Mouse (Mus musculus) heart, embryonic 11.5 days (tissue): ENCODE data around the gene Peak1. TPM values are rescaled to one million over a fixed set of nuclear protein-coding genes. Genes with fewer than 3 reads are reported as not detected.
"Not testable (repeated sequence)": the region's sequence is repeated elsewhere in the genome, so short reads cannot be mapped to it uniquely, and the experiment has no call there.

Experiments
- ATAC-seq: fragments of 200-750 bp; cut with Nextera tagmentation; replicated peaks from 2 replicates; pipeline ENCODE4 v1.8.0; 2017; ENCODE audit warnings: moderate library complexity; ENCODE audit not compliant: insufficient number of reproducible peaks, low FRiP score, low TSS enrichment
- H3K27ac ChIP-seq: fragments of 300-500 bp; sonication (generic); 2 replicates; pipeline ENCODE4 v1.5.1; 2014; ENCODE audit warnings: mild to moderate bottlenecking, low read depth, low read length
- H3K27me3 ChIP-seq: fragments of 300-500 bp; sonication (generic); 2 replicates; pipeline ENCODE4 v1.6.1; 2014; ENCODE audit warnings: mild to moderate bottlenecking, low read length, mixed read lengths; ENCODE audit not compliant: control insufficient read depth, insufficient read depth
- H3K36me3 ChIP-seq: fragments of 300-500 bp; sonication (generic); 2 replicates; pipeline ENCODE4 v1.6.1; 2014; ENCODE audit warnings: mild to moderate bottlenecking, low read length, moderate library complexity, mixed read lengths; ENCODE audit not compliant: control insufficient read depth, insufficient read depth
- H3K4me1 ChIP-seq: fragments of 300-500 bp; sonication (generic); 2 replicates; pipeline ENCODE4 v1.6.1; 2014; ENCODE audit warnings: low read length; ENCODE audit not compliant: control insufficient read depth, insufficient read depth
- H3K4me2 ChIP-seq: fragments of 300-500 bp; sonication (generic); 2 replicates; pipeline ENCODE4 v1.6.1; 2014; ENCODE audit warnings: mild to moderate bottlenecking, moderate library complexity
- H3K4me3 ChIP-seq: fragments of 300-500 bp; sonication (generic); 2 replicates; pipeline ENCODE4 v1.5.1; 2014; ENCODE audit warnings: low read depth, low read length
- H3K9ac ChIP-seq: fragments of 300-500 bp; sonication (generic); 2 replicates; pipeline ENCODE4 v1.6.1; 2014; ENCODE audit warnings: mild to moderate bottlenecking, low read depth, low read length, moderate library complexity
- H3K9me3 ChIP-seq: fragments of 300-500 bp; sonication (generic); replicated peaks from 2 replicates; pipeline ENCODE4 v1.6.1; 2016; ENCODE audit warnings: low read length; ENCODE audit not compliant: control insufficient read depth
- WGBS: fragments of 180-500 bp; shearing (Covaris S2); extraction: QIAGEN DNeasy Blood & Tissue Kit; methylation state at CpG from one replicate; pipeline ENCODE4 v1.1.7; 2014; ENCODE audit not compliant: insufficient replicate concordance; 5-methylcytosine and 5-hydroxymethylcytosine counted together
- polyA plus RNA-seq: library from polyadenylated mRNA; unstranded; fragments of >200 nt; fragmentation: Nextera tagmentation; extraction: Ambion mirVana; gene quantifications from 2 replicates; pipeline ENCODE4 v1.2.1, GENCODE M21; 2014

Gene Peak1
- polyA plus RNA-seq, 1 experiment from 2014 or later: 16.1 TPM

- H3K4me3 ChIP-seq: no peak overlapping the region
- peak; percentile 59 for ATAC-seq
- H3K27me3 ChIP-seq: no peaks in the 10 kb centered on the region
- H3K9ac ChIP-seq: no peak overlapping the region
- no peaks in the 10 kb centered on the region for H3K9me3 ChIP-seq
- no peak overlapping the region for H3K4me2 ChIP-seq
- WGBS: 25% methylated on average over 6 of the region's 6 CpGs
- H3K27ac ChIP-seq: peak overlapping the region; percentile 86
- peaks cover 47% of the 10 kb centered on the region for H3K4me1 ChIP-seq
- H3K36me3 ChIP-seq: no peaks in the 10 kb centered on the region
Measured at GRCm38 (mm10) chr9:56235871-56236298, 182.0 kb downstream of the Peak1 start.

GRCm38 (mm10) chr9:56235281-56235680, 182.6 kb downstream of the Peak1 start:
- H3K4me3 ChIP-seq: no peak overlapping the region
- 67% methylated on average over 5 of the region's 5 CpGs for WGBS
- H3K9ac ChIP-seq: no peak overlapping the region
- peaks cover 47% of the 10 kb centered on the region for H3K4me1 ChIP-seq
- H3K9me3 ChIP-seq: no peaks in the 10 kb centered on the region
- H3K4me2 ChIP-seq: no peak overlapping the region
- no peaks in the 10 kb centered on the region for H3K27me3 ChIP-seq
- no peak for ATAC-seq
- H3K27ac ChIP-seq: peak overlapping the region; percentile 86
- no peaks in the 10 kb centered on the region for H3K36me3 ChIP-seq

GRCm38 (mm10) chr9:56234561-56234960, 183.3 kb downstream of the Peak1 start:
- Histone ChIP-seq H3K9me3 (no peaks in the 10 kb centered on the region), H3K4me1 (peaks cover 40% of the 10 kb centered on the region), H3K27ac (peak overlapping the region; percentile 68), H3K4me2 (no peak overlapping the region; the same call in 1 of the 2 replicates), H3K4me3 (no peak overlapping the region), H3K36me3 (no peaks in the 10 kb centered on the region), H3K27me3 (no peaks in the 10 kb centered on the region), H3K9ac (no peak overlapping the region)
- 62% methylated on average over 3 of the region's 3 CpGs for WGBS
- ATAC-seq: no peak

GRCm38 (mm10) chr9:56233316-56233715, 184.6 kb downstream of the Peak1 start:
- Histone ChIP-seq H3K4me1 (peaks cover 40% of the 10 kb centered on the region), H3K4me3 (no peak overlapping the region), H3K36me3 (no peaks in the 10 kb centered on the region), H3K9me3 (no peaks in the 10 kb centered on the region), H3K27ac (peak overlapping the region; percentile 60), H3K9ac (no peak overlapping the region), H3K4me2 (no peak overlapping the region), H3K27me3 (no peaks in the 10 kb centered on the region)
- 66% methylated on average over 2 of the region's 2 CpGs for WGBS
- ATAC-seq: no peak

GRCm38 (mm10) chr9:56230906-56231305, 187.0 kb downstream of the Peak1 start:
- Histone ChIP-seq H3K4me2 (no peak overlapping the region), H3K27ac (no peak overlapping the region), H3K9me3 (no peaks in the 10 kb centered on the region), H3K4me3 (no peak overlapping the region), H3K36me3 (no peaks in the 10 kb centered on the region), H3K4me1 (peaks cover 24% of the 10 kb centered on the region), H3K9ac (no peak overlapping the region), H3K27me3 (no peaks in the 10 kb centered on the region)
- ATAC-seq: no peak

GRCm38 (mm10) chr9:56227626-56228025, 190.2 kb downstream of the Peak1 start:
- 91% methylated on average over 7 of the region's 7 CpGs for WGBS
- H3K9ac ChIP-seq: no peak overlapping the region
- no peak overlapping the region for H3K27ac ChIP-seq
- no peak overlapping the region for H3K4me2 ChIP-seq
- no peaks in the 10 kb centered on the region for H3K27me3 ChIP-seq
- ATAC-seq: no peak
- peaks cover 3% of the 10 kb centered on the region; the same call in 1 of the 2 replicates for H3K4me1 ChIP-seq
- no peaks in the 10 kb centered on the region for H3K9me3 ChIP-seq
- no peaks in the 10 kb centered on the region for H3K36me3 ChIP-seq
- no peak overlapping the region for H3K4me3 ChIP-seq

- WGBS: 29% methylated on average over 35 of the region's 45 CpGs
- H3K36me3 ChIP-seq, H3K27ac ChIP-seq, H3K9ac ChIP-seq, H3K9me3 ChIP-seq, H3K4me1 ChIP-seq, H3K27me3 ChIP-seq, H3K4me3 ChIP-seq: not testable (repeated sequence)
- peak; percentile 100 for ATAC-seq
- peak overlapping the region; percentile 34 for H3K4me2 ChIP-seq
Measured at GRCm38 (mm10) chr9:56223429-56224051, 194.3 kb downstream of the Peak1 start.

- peaks cover 10% of the 10 kb centered on the region for H3K4me1 ChIP-seq
- H3K9ac ChIP-seq: no peak overlapping the region
- 79% methylated on average over 2 of the region's 2 CpGs for WGBS
- no peaks in the 10 kb centered on the region for H3K27me3 ChIP-seq
- ATAC-seq: no peak
- H3K27ac ChIP-seq: no peak overlapping the region
- no peaks in the 10 kb centered on the region for H3K36me3 ChIP-seq
- H3K4me2 ChIP-seq: no peak overlapping the region
- no peaks in the 10 kb centered on the region for H3K9me3 ChIP-seq
- H3K4me3 ChIP-seq: no peak overlapping the region
Measured at GRCm38 (mm10) chr9:56218860-56219259, 199.0 kb downstream of the Peak1 start.

- Histone ChIP-seq H3K9ac (no peak overlapping the region), H3K4me1 (peaks cover 14% of the 10 kb centered on the region), H3K27ac (no peak overlapping the region), H3K27me3 (no peaks in the 10 kb centered on the region), H3K9me3 (no peaks in the 10 kb centered on the region), H3K36me3 (no peaks in the 10 kb centered on the region), H3K4me3 (no peak overlapping the region), H3K4me2 (no peak overlapping the region)
- WGBS: 87% methylated on average over 2 of the region's 2 CpGs
- ATAC-seq: no peak
Measured at GRCm38 (mm10) chr9:56218043-56218442, 199.8 kb downstream of the Peak1 start.
